Mouse (Mus musculus) natural killer cell, adult 2 months (primary cell): ENCODE measurements at regions not wholly inside any gene's neighbourhood (a gene's known extent, or its start where the extent isn't known, plus 50 kb on each side); places are given as distances from the start of the nearest gene placed in this dataset.

Source experiments
- DNase-seq, 2 experiments: peaks; one replicate each; pipeline ENCODE4 v3.0.0; 2022; ENCODE audit warnings: low spot score in 2 of 2

GRCm38 (mm10) chr13:101433162-101433561 is 334.9 kb downstream of the Pik3r1 start:
- DNase-seq, result no peak

GRCm38 (mm10) chr13:101427426-101428221 is 340.4 kb downstream of the Pik3r1 start:
- no peak for DNase-seq

- no peak for DNase-seq
Observed at GRCm38 (mm10) chr13:101426461-101426860, 341.6 kb downstream of the Pik3r1 start.

GRCm38 (mm10) chr13:101422082-101422481 is 345.9 kb downstream of the Pik3r1 start:
- no peak for DNase-seq

GRCm38 (mm10) chr13:101419457-101420025 is 348.5 kb downstream of the Pik3r1 start:
- no peak for DNase-seq

- DNase-seq, result no peak
Observed at GRCm38 (mm10) chr13:101418272-101418671, 349.7 kb downstream of the Pik3r1 start.

- DNase-seq, result no peak
Observed at GRCm38 (mm10) chr13:101408885-101409284, 359.1 kb downstream of the Pik3r1 start.

- no peak for DNase-seq
Observed at GRCm38 (mm10) chr13:101407633-101408032, 360.4 kb downstream of the Pik3r1 start.

- no peak for DNase-seq
Observed at GRCm38 (mm10) chr13:101373581-101374189, 394.3 kb downstream of the Pik3r1 start.

- no peak for DNase-seq
Observed at GRCm38 (mm10) chr13:101371906-101372305, 396.1 kb downstream of the Pik3r1 start.

- no peak for DNase-seq
Observed at GRCm38 (mm10) chr13:101368170-101368569, 399.8 kb downstream of the Pik3r1 start.

- no peak for DNase-seq
Observed at GRCm38 (mm10) chr13:101355363-101355762, 412.7 kb downstream of the Pik3r1 start.

GRCm38 (mm10) chr13:101351123-101351522 is 416.9 kb downstream of the Pik3r1 start:
- DNase-seq, result no peak

- no peak for DNase-seq
Observed at GRCm38 (mm10) chr13:101349354-101349753, 418.7 kb downstream of the Pik3r1 start.

- no peak for DNase-seq
Observed at GRCm38 (mm10) chr13:101338280-101338872, 429.6 kb downstream of the Pik3r1 start.

- DNase-seq, result no peak
Observed at GRCm38 (mm10) chr13:101318621-101319020, 449.4 kb downstream of the Pik3r1 start.

- DNase-seq, result no peak
Observed at GRCm38 (mm10) chr13:101316336-101316735, 451.7 kb downstream of the Pik3r1 start.

- DNase-seq, result no peak
Observed at GRCm38 (mm10) chr13:101314040-101314439, 454.0 kb downstream of the Pik3r1 start.

GRCm38 (mm10) chr13:101311634-101312314 is 456.2 kb downstream of the Pik3r1 start:
- no peak for DNase-seq

- DNase-seq, result no peak
Observed at GRCm38 (mm10) chr13:101308724-101309123, 459.3 kb downstream of the Pik3r1 start.

- DNase-seq, result no peak
Observed at GRCm38 (mm10) chr13:101305695-101306413, 462.2 kb downstream of the Pik3r1 start.
